Mouse (Mus musculus): ENCODE results near the gene Map3k7cl. TPM values are rescaled to one million over a fixed set of nuclear protein-coding genes. Genes with fewer than 3 reads are reported as not detected.

The Map3k7cl gene
- under 1 TPM; 0.28 to 0.52 TPM for total RNA-seq (2021)

- intact Hi-C loops (cut with DNase I) = no loop called here
- no peak for DNase-seq
Measured at GRCm38 (mm10) chr16:87552907-87553691, at the start of gene Map3k7cl. Gene Map3k7cl (plus strand): TSS chr16:87553330.

- intact Hi-C loops (cut with DNase I) = no loop called here
- DNase-seq = no peak
Measured at GRCm38 (mm10) chr16:87511706-87512105, 41.4 kb upstream of the Map3k7cl start.

GRCm38 (mm10) chr16:87512331-87512730 is 40.8 kb upstream of the Map3k7cl start:
- DNase-seq = no peak
- intact Hi-C loops (cut with DNase I) = no loop called here

- DNase-seq = no peak
- intact Hi-C loops (cut with DNase I) = no loop called here
Measured at GRCm38 (mm10) chr16:87524228-87524627, 28.9 kb upstream of the Map3k7cl start.

- no peak for DNase-seq
- intact Hi-C loops (cut with DNase I) = no loop called here
Measured at GRCm38 (mm10) chr16:87527553-87528249, 25.4 kb upstream of the Map3k7cl start.

GRCm38 (mm10) chr16:87528755-87529154 is 24.4 kb upstream of the Map3k7cl start:
- DNase-seq = no peak
- intact Hi-C loops (cut with DNase I) = no loop called here

GRCm38 (mm10) chr16:87548348-87548747 is 4.8 kb upstream of the Map3k7cl start:
- DNase-seq = no peak
- intact Hi-C loops (cut with DNase I) = no loop called here

- no peak for DNase-seq
- intact Hi-C loops (cut with DNase I) = no loop called here
Measured at GRCm38 (mm10) chr16:87556320-87556719, 3.2 kb downstream of the Map3k7cl start.

- DNase-seq = no peak
- intact Hi-C loops (cut with DNase I) = no loop called here
Measured at GRCm38 (mm10) chr16:87561501-87561900, 8.4 kb downstream of the Map3k7cl start.

GRCm38 (mm10) chr16:87563524-87563923 is 10.4 kb downstream of the Map3k7cl start:
- DNase-seq = no peak
- intact Hi-C loops (cut with DNase I) = no loop called here

- intact Hi-C loops (cut with DNase I) = no loop called here
- DNase-seq = no peak
Measured at GRCm38 (mm10) chr16:87564564-87564963, 11.4 kb downstream of the Map3k7cl start.

GRCm38 (mm10) chr16:87567572-87567971 is 14.4 kb downstream of the Map3k7cl start:
- DNase-seq = peak; percentile 69
- intact Hi-C loops (cut with DNase I) = no loop called here

- DNase-seq = no peak
- intact Hi-C loops (cut with DNase I) = no loop called here
Measured at GRCm38 (mm10) chr16:87568241-87568640, 15.1 kb downstream of the Map3k7cl start.

GRCm38 (mm10) chr16:87569576-87570105 is 16.5 kb downstream of the Map3k7cl start:
- no peak for DNase-seq
- intact Hi-C loops (cut with DNase I) = no loop called here

- DNase-seq = no peak
- intact Hi-C loops (cut with DNase I) = no loop called here
Measured at GRCm38 (mm10) chr16:87570334-87570733, 17.2 kb downstream of the Map3k7cl start.

GRCm38 (mm10) chr16:87573409-87573808 is 20.3 kb downstream of the Map3k7cl start:
- intact Hi-C loops (cut with DNase I) = no loop called here

GRCm38 (mm10) chr16:87574160-87574559 is 21.0 kb downstream of the Map3k7cl start:
- DNase-seq = no peak
- intact Hi-C loops (cut with DNase I) = no loop called here

More at GRCm38 (mm10) chr16:87573409-87573808, 20.3 kb downstream of the Map3k7cl start:
- no peak for DNase-seq

- peak; percentile 72 for DNase-seq
- intact Hi-C loops (cut with DNase I) = no loop called here
Measured at GRCm38 (mm10) chr16:87575600-87575999, 22.5 kb downstream of the Map3k7cl start.

GRCm38 (mm10) chr16:87578881-87579280 is 25.8 kb downstream of the Map3k7cl start:
- intact Hi-C loops (cut with DNase I) = no loop called here
- peak; percentile 26 for DNase-seq

- intact Hi-C loops (cut with DNase I) = no loop called here
- DNase-seq = peak; percentile 57
Measured at GRCm38 (mm10) chr16:87579462-87579861, 26.3 kb downstream of the Map3k7cl start.

- intact Hi-C loops (cut with DNase I) = no loop called here
- no peak for DNase-seq
Measured at GRCm38 (mm10) chr16:87582776-87583175, 29.6 kb downstream of the Map3k7cl start.

GRCm38 (mm10) chr16:87584618-87585017 is 31.5 kb downstream of the Map3k7cl start:
- intact Hi-C loops (cut with DNase I) = no loop called here
- DNase-seq = no peak

Measured in left cerebral cortex, postnatal 4 days (tissue).